Mouse (Mus musculus): ENCODE results near the gene Ccr9.

GRCm38 (mm10) chr9:123758156-123758555, 79.9 kb downstream of the Ccr9 start:
- TF ChIP-seq POLR2A (IDR thresholded peaks at IDR 0.05; ENCODE audit: insufficient read depth, low read length) = no peak
- TF ChIP-seq CTCF (IDR thresholded peaks at IDR 0.05; ENCODE audit: low read depth, low read length) = no peak
- no peak for TF ChIP-seq EP300 (IDR thresholded peaks at IDR 0.05; ENCODE audit: insufficient read depth, low read depth, low read length)

Data from ES-Bruce4 (cell line).